Mouse (Mus musculus): Measurements from ENCODE around the gene 1700019N19Rik.

DNA sequence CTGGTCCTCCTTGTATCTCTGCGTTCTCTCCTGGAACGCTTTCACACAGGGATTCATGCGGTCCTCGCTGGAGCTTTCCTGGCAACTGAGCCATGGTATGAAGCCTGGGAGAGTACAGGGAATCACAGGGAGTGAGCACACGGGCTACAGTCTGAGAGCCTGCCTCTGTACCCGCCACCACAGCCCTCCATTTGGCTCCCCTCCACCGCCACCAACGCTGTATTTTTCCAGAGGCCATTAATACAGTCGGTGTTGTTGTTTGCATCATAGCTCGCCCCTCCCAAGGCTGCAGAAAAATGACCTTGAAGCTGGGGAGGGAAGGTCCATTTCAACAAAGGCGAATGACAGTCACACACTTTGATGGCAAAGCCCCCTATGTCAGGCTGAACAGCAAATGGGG, 5.1 kb downstream of the 1700019N19Rik start:
- TF ChIP-seq CTCF (conservative IDR thresholded peaks at IDR 0.05; ENCODE audit: low read length) (no peak), NANOG (IDR thresholded peaks at IDR 0.05; ENCODE audit: borderline replicate concordance, low read length) (no peak)
